Mouse (Mus musculus): Measurements from ENCODE around the gene Cry2. TPM values are rescaled to one million over a fixed set of nuclear protein-coding genes. Genes with fewer than 3 reads are reported as not detected.
A peak's percentile ranks its signal among the peaks of the same experiment; 100 is the strongest.
"Not testable (repeated sequence)": the region's sequence is repeated elsewhere in the genome, so short reads cannot be mapped to it uniquely, and the experiment has no call there.

Cry2 gene
- 18.6 and 19.0 TPM in 2 replicates for polyA plus RNA-seq (2015; fragmentation: Nextera tagmentation; extraction: Ambion mirVana)

DNA sequence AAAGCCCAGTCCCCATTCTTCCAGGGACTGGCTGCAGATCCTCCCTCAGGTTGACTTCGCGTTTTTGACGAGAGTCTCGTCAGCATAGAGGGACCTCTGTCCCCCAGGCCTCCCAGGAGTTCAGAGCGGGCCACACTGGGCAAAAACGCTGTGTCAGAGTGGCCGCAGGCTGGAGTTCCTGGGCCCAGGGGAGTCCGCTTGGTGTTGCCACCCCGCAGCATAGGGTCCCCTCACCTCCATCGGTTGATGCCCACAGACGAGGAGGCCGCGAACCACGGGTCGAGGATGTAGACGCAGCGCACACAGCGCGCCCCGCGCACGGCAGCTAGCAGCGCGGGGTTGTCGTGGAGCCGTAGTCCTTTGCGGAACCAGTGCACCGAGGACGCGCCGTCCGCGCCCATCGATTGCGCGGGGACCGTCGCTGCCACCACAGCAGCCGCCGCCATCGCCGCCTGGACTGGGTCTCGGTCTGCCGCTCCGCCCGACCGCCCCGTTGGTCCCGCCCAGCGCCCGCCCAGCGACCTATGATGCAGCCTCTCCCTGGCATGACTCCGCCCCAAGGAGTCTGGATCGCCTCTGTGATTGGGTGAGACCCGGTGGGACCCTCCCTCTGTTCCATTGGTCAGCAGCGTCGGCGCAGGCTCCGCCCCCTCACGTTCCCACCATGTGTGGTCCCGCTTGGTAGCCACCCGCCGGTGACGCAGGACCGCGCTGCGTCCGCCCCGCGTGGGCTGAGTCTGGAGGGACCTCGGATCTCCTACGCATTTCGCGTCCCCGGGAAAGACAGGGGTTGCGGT lies at the start of gene Cry2:
Gene Cry2 (minus strand): TSS at position 466 of the 797 bp plus-strand sequence.
- Histone ChIP-seq H3K9ac (peak within 1 kb of the TSS; percentile 91), H3K36me3 (no peaks in the 10 kb centered on the region), H3K27ac (replicated peaks) (peak within 1 kb of the TSS; percentile 60), H3K4me1 (peaks cover 57% of the 10 kb centered on the region), H3K27me3 (replicated peaks) (peaks cover 13% of the 10 kb centered on the region), H3K9me3 (no peaks in the 10 kb centered on the region), H3K4me2 (peak within 1 kb of the TSS; percentile 87), H3K4me3 (peak within 1 kb of the TSS; percentile 90)
- peak; percentile 97 for ATAC-seq (ENCODE audit: extremely low read depth, insufficient number of reproducible peaks, low FRiP score, low TSS enrichment)
- WGBS, result under 1% methylated on average over 76 of the region's 76 CpGs

GRCm38 (mm10) chr2:92483505-92483904 lies 49.7 kb upstream of the Cry2 start:
- Histone ChIP-seq H3K4me1 (peaks cover 5% of the 10 kb centered on the region; the same call in 1 of the 2 replicates), H3K27me3 (replicated peaks) (peaks cover 61% of the 10 kb centered on the region), H3K36me3 (no peaks in the 10 kb centered on the region), H3K4me2 (no peak overlapping the region), H3K27ac (replicated peaks) (no peak overlapping the region), H3K4me3 (no peak overlapping the region), H3K9ac (no peak overlapping the region), H3K9me3 (no peaks in the 10 kb centered on the region)
- ATAC-seq (ENCODE audit: extremely low read depth, insufficient number of reproducible peaks, low FRiP score, low TSS enrichment), result no peak
- WGBS, result 39% methylated on average over 5 of the region's 5 CpGs

DNA sequence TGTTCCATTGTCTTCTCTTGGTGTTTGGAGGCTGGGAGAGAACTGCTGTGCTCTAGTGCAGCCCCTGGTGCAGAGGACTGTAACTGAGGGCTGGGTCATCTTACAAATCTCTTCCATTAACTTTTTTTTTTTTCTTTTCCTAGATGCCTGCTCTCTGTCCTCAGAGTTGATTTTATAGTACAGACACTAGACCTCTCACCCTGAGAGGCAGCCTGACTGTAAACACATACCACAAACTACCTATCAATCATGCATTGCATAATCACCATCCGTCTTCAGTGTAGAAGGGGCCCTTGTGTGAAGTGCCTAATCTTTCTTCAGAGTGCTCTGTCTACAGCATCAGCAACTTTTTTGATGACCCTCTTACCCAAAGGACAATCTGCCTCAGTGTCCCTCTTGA lies 48.7 kb upstream of the Cry2 start:
- Histone ChIP-seq H3K27me3 (replicated peaks) (peaks cover 54% of the 10 kb centered on the region), H3K36me3 (no peaks in the 10 kb centered on the region), H3K4me1 (peaks cover 12% of the 10 kb centered on the region), H3K9ac (no peak overlapping the region), H3K9me3 (no peaks in the 10 kb centered on the region), H3K4me2 (no peak overlapping the region), H3K4me3 (no peak overlapping the region), H3K27ac (replicated peaks) (no peak overlapping the region)
- 38% methylated on average over 1 of the region's 1 CpGs for WGBS
- ATAC-seq (ENCODE audit: extremely low read depth, insufficient number of reproducible peaks, low FRiP score, low TSS enrichment), result no peak

DNA sequence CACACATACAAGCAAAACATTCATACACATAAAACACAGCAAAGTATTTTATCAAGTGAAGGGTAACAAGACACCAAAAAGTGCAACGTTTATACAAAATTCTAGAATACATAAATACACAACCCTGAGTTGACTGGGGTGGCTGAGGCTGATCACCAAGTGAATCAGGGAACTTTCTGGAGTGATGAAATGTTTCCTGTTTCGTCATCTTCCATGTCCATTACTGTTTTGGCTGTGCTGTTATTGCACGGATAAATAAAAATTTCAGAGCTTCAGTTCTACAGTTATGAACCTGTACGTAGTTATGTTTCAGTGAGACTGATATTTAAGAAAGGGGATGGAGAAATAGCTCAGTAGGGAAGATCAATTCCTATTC lies 44.5 kb upstream of the Cry2 start:
- 0 out of 2 replicates have a peak, but pooled peaks cover 4% of the 10 kb centered on the region for H3K9me3 ChIP-seq
- 72% methylated on average over 4 of the region's 4 CpGs for WGBS
- no peak overlapping the region for H3K4me2 ChIP-seq
- no peak overlapping the region for H3K9ac ChIP-seq
- H3K27ac ChIP-seq (replicated peaks), result no peak overlapping the region
- H3K36me3 ChIP-seq, result no peaks in the 10 kb centered on the region
- peaks cover 10% of the 10 kb centered on the region for H3K4me1 ChIP-seq
- H3K27me3 ChIP-seq (replicated peaks), result peaks cover 16% of the 10 kb centered on the region
- ATAC-seq (ENCODE audit: extremely low read depth, insufficient number of reproducible peaks, low FRiP score, low TSS enrichment), result no peak
- no peak overlapping the region for H3K4me3 ChIP-seq

- Histone ChIP-seq H3K4me1 (peaks cover 10% of the 10 kb centered on the region), H3K9ac (no peak overlapping the region), H3K27ac (replicated peaks) (peak overlapping the region; percentile 62), H3K27me3 (replicated peaks) (peaks cover 11% of the 10 kb centered on the region), H3K9me3 (0 out of 2 replicates have a peak, but pooled peaks cover 4% of the 10 kb centered on the region), H3K4me2 (no peak overlapping the region), H3K4me3 (no peak overlapping the region), H3K36me3 (no peaks in the 10 kb centered on the region)
- WGBS, result 60% methylated on average over 12 of the region's 12 CpGs
- ATAC-seq (ENCODE audit: extremely low read depth, insufficient number of reproducible peaks, low FRiP score, low TSS enrichment), result no peak
Observed at GRCm38 (mm10) chr2:92477672-92478312, 43.9 kb upstream of the Cry2 start.

- ATAC-seq (ENCODE audit: extremely low read depth, insufficient number of reproducible peaks, low FRiP score, low TSS enrichment); H3K27ac ChIP-seq (replicated peaks); H3K36me3 ChIP-seq; H3K9me3 ChIP-seq; H3K27me3 ChIP-seq (replicated peaks); H3K9ac ChIP-seq; H3K4me3 ChIP-seq; H3K4me1 ChIP-seq; H3K4me2 ChIP-seq: not testable (repeated sequence)
- 77% methylated on average over 7 of the region's 7 CpGs for WGBS
Observed at GRCm38 (mm10) chr2:92476580-92476979, 42.7 kb upstream of the Cry2 start.

DNA sequence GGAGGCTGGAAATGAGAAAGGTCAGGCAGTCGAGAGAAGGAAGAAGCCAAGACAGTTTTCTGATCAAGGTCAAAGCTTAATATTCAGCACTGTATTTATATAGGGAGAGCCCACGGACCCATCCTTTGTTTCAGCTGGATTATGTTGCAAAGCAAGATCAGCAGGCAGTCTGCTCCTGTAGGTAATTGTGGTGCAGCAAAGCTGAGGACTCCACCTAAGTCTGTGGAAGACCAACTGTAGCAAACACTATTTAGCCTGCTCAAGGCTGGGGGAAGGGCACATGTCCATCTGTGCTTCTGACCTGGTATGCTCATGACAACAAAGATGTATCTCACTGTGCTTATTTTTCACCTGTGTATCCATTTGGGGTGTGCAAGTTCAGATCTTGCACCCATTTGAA lies 41.9 kb upstream of the Cry2 start:
- ATAC-seq (ENCODE audit: extremely low read depth, insufficient number of reproducible peaks, low FRiP score, low TSS enrichment), result no peak
- 0 out of 2 replicates have a peak, but pooled peaks cover 4% of the 10 kb centered on the region for H3K9me3 ChIP-seq
- H3K27ac ChIP-seq (replicated peaks), result no peak overlapping the region
- H3K4me2 ChIP-seq, result no peak overlapping the region
- no peaks in the 10 kb centered on the region for H3K36me3 ChIP-seq
- H3K9ac ChIP-seq, result no peak overlapping the region
- no peaks in the 10 kb centered on the region; the same call in 1 of the 2 replicates for H3K27me3 ChIP-seq (replicated peaks)
- 67% methylated on average over 2 of the region's 2 CpGs for WGBS
- H3K4me1 ChIP-seq, result peaks cover 10% of the 10 kb centered on the region
- no peak overlapping the region for H3K4me3 ChIP-seq

GRCm38 (mm10) chr2:92474920-92475319 lies 41.1 kb upstream of the Cry2 start:
- no peaks in the 10 kb centered on the region for H3K36me3 ChIP-seq
- peaks cover 10% of the 10 kb centered on the region for H3K4me1 ChIP-seq
- H3K4me3 ChIP-seq, result no peak overlapping the region
- no peak overlapping the region for H3K27ac ChIP-seq (replicated peaks)
- H3K9ac ChIP-seq, result no peak overlapping the region
- ATAC-seq (ENCODE audit: extremely low read depth, insufficient number of reproducible peaks, low FRiP score, low TSS enrichment), result no peak
- no peak overlapping the region for H3K4me2 ChIP-seq
- 71% methylated on average over 3 of the region's 3 CpGs for WGBS
- H3K27me3 ChIP-seq (replicated peaks), result no peaks in the 10 kb centered on the region; the same call in 1 of the 2 replicates
- 0 out of 2 replicates have a peak, but pooled peaks cover 4% of the 10 kb centered on the region for H3K9me3 ChIP-seq

- Histone ChIP-seq H3K9me3 (0 out of 2 replicates have a peak, but pooled peaks cover 4% of the 10 kb centered on the region), H3K4me3 (no peak overlapping the region), H3K27ac (replicated peaks) (no peak overlapping the region), H3K4me1 (no peaks in the 10 kb centered on the region), H3K9ac (no peak overlapping the region), H3K27me3 (replicated peaks) (no peaks in the 10 kb centered on the region; the same call in 1 of the 2 replicates), H3K36me3 (no peaks in the 10 kb centered on the region), H3K4me2 (no peak overlapping the region)
- WGBS, result 75% methylated on average over 12 of the region's 12 CpGs
- ATAC-seq (ENCODE audit: extremely low read depth, insufficient number of reproducible peaks, low FRiP score, low TSS enrichment), result no peak
Observed at GRCm38 (mm10) chr2:92471886-92472670, 38.2 kb upstream of the Cry2 start.

GRCm38 (mm10) chr2:92464690-92465089 lies 30.8 kb upstream of the Cry2 start:
- Histone ChIP-seq H3K9me3 (no peaks in the 10 kb centered on the region), H3K27ac (replicated peaks) (no peak overlapping the region), H3K27me3 (replicated peaks) (peaks cover 21% of the 10 kb centered on the region), H3K36me3 (no peaks in the 10 kb centered on the region), H3K9ac (no peak overlapping the region), H3K4me2 (no peak overlapping the region), H3K4me1 (0 out of 2 replicates have a peak, but pooled peaks cover 7% of the 10 kb centered on the region), H3K4me3 (no peak overlapping the region)
- 56% methylated on average over 3 of the region's 3 CpGs for WGBS
- no peak for ATAC-seq (ENCODE audit: extremely low read depth, insufficient number of reproducible peaks, low FRiP score, low TSS enrichment)

- Histone ChIP-seq H3K27ac (replicated peaks) (no peak overlapping the region), H3K4me3 (no peak overlapping the region), H3K4me2 (no peak overlapping the region), H3K36me3 (no peaks in the 10 kb centered on the region), H3K4me1 (peaks cover 35% of the 10 kb centered on the region), H3K9me3 (no peaks in the 10 kb centered on the region), H3K27me3 (replicated peaks) (peaks cover 21% of the 10 kb centered on the region), H3K9ac (no peak overlapping the region)
- 84% methylated on average over 1 of the region's 1 CpGs for WGBS
- no peak for ATAC-seq (ENCODE audit: extremely low read depth, insufficient number of reproducible peaks, low FRiP score, low TSS enrichment)
Observed at GRCm38 (mm10) chr2:92461215-92461614, 27.4 kb upstream of the Cry2 start.

All from heart, embryonic 13.5 days (tissue).